Mouse (Mus musculus): Measurements from ENCODE around the gene Hsd17b1. TPM values are rescaled to one million over a fixed set of nuclear protein-coding genes. Genes with fewer than 3 reads are reported as not detected.
A peak's percentile ranks its signal among the peaks of the same experiment; 100 is the strongest.

Gene Hsd17b1
- polyA plus RNA-seq, 1 experiment from 2014 or later: not detected

- WGBS: 68% methylated on average over 5 of the region's 5 CpGs
- Histone ChIP-seq H3K4me1 (peaks cover 36% of the 10 kb centered on the region), H3K27me3 (replicated peaks; ENCODE audit: low read depth, poor library complexity, severe bottlenecking) (peaks cover 62% of the 10 kb centered on the region)
These were observed 2.2 kb downstream of the Hsd17b1 start for GRCm38 (mm10) chr11:101080421-101080820.

GRCm38 (mm10) chr11:101081659-101082058 is 3.4 kb downstream of the Hsd17b1 start:
- Histone ChIP-seq H3K4me3 (peak overlapping the region; percentile 94), H3K27ac (replicated peaks) (0 out of 2 replicates have a peak overlapping the region, but pooled peaks have one; percentile 93), H3K9me3 (no peaks in the 10 kb centered on the region), H3K27me3 (replicated peaks; ENCODE audit: low read depth, poor library complexity, severe bottlenecking) (peaks cover 53% of the 10 kb centered on the region), H3K4me1 (peaks cover 47% of the 10 kb centered on the region), H3K36me3 (replicated peaks) (peaks cover 22% of the 10 kb centered on the region)
- WGBS: 5% methylated on average over 10 of the region's 10 CpGs
- peak; percentile 32 for DNase-seq (ENCODE audit: low spot score)

More at GRCm38 (mm10) chr11:101080421-101080820, 2.2 kb downstream of the Hsd17b1 start:
- Histone ChIP-seq H3K4me3 (no peak overlapping the region), H3K27ac (replicated peaks) (no peak overlapping the region), H3K36me3 (replicated peaks) (peaks cover 13% of the 10 kb centered on the region), H3K9me3 (no peaks in the 10 kb centered on the region)
- DNase-seq (ENCODE audit: low spot score): no peak

- H3K4me3 ChIP-seq: peak within 1 kb of the TSS; percentile 94
- H3K27ac ChIP-seq (replicated peaks): peak within 1 kb of the TSS; percentile 93
- no peaks in the 10 kb centered on the region for H3K9me3 ChIP-seq
- peaks cover 53% of the 10 kb centered on the region for H3K4me1 ChIP-seq
- peaks cover 45% of the 10 kb centered on the region for H3K27me3 ChIP-seq (replicated peaks; ENCODE audit: low read depth, poor library complexity, severe bottlenecking)
- DNase-seq (ENCODE audit: low spot score): peak; percentile 97
- peaks cover 22% of the 10 kb centered on the region for H3K36me3 ChIP-seq (replicated peaks)
- WGBS: under 1% methylated on average over 51 of the region's 51 CpGs
These were observed 4.2 kb downstream of the Hsd17b1 start, which contains the start of gene Coasy for GRCm38 (mm10) chr11:101082208-101083082. Gene Coasy, plus strand, starts transcription at chr11:101082565.

GRCm38 (mm10) chr11:101083083-101083697 is 5.0 kb downstream of the Hsd17b1 start:
- peaks cover 22% of the 10 kb centered on the region for H3K36me3 ChIP-seq (replicated peaks)
- H3K4me3 ChIP-seq: peak overlapping the region; percentile 94
- H3K27ac ChIP-seq (replicated peaks): peak overlapping the region; percentile 93
- no peaks in the 10 kb centered on the region for H3K9me3 ChIP-seq
- 35% methylated on average over 19 of the region's 19 CpGs for WGBS
- no peak for DNase-seq (ENCODE audit: low spot score)
- H3K27me3 ChIP-seq (replicated peaks; ENCODE audit: low read depth, poor library complexity, severe bottlenecking): peaks cover 38% of the 10 kb centered on the region
- H3K4me1 ChIP-seq: peaks cover 60% of the 10 kb centered on the region

- peak overlapping the region; percentile 94; the same call in 1 of the 2 replicates for H3K4me3 ChIP-seq
These were observed 6.0 kb downstream of the Hsd17b1 start for GRCm38 (mm10) chr11:101084246-101084645.

GRCm38 (mm10) chr11:101084811-101085210 is 6.6 kb downstream of the Hsd17b1 start:
- 94% methylated on average over 12 of the region's 12 CpGs for WGBS
- Histone ChIP-seq H3K36me3 (replicated peaks) (peaks cover 36% of the 10 kb centered on the region), H3K27ac (replicated peaks) (no peak overlapping the region), H3K4me1 (peaks cover 60% of the 10 kb centered on the region), H3K4me3 (peak overlapping the region; percentile 94; the same call in 1 of the 2 replicates), H3K9me3 (no peaks in the 10 kb centered on the region), H3K27me3 (replicated peaks; ENCODE audit: low read depth, poor library complexity, severe bottlenecking) (peaks cover 21% of the 10 kb centered on the region)
- DNase-seq (ENCODE audit: low spot score): peak; percentile 3

More at GRCm38 (mm10) chr11:101084246-101084645, 6.0 kb downstream of the Hsd17b1 start:
- Histone ChIP-seq H3K9me3 (no peaks in the 10 kb centered on the region), H3K4me1 (peaks cover 65% of the 10 kb centered on the region), H3K36me3 (replicated peaks) (peaks cover 30% of the 10 kb centered on the region), H3K27ac (replicated peaks) (no peak overlapping the region), H3K27me3 (replicated peaks; ENCODE audit: low read depth, poor library complexity, severe bottlenecking) (peaks cover 27% of the 10 kb centered on the region)
- peak; percentile 6 for DNase-seq (ENCODE audit: low spot score)
- 84% methylated on average over 14 of the region's 14 CpGs for WGBS

GRCm38 (mm10) chr11:101085617-101086322 is 7.6 kb downstream of the Hsd17b1 start:
- Histone ChIP-seq H3K9me3 (no peaks in the 10 kb centered on the region), H3K36me3 (replicated peaks) (peaks cover 45% of the 10 kb centered on the region), H3K4me1 (peaks cover 58% of the 10 kb centered on the region), H3K4me3 (peak overlapping the region; percentile 78), H3K27ac (replicated peaks) (no peak overlapping the region; the same call in 1 of the 2 replicates), H3K27me3 (replicated peaks; ENCODE audit: low read depth, poor library complexity, severe bottlenecking) (peaks cover 12% of the 10 kb centered on the region)
- WGBS: 92% methylated on average over 18 of the region's 18 CpGs
- peak; percentile 6 for DNase-seq (ENCODE audit: low spot score)

GRCm38 (mm10) chr11:101086323-101086674 is 8.1 kb downstream of the Hsd17b1 start:
- H3K36me3 ChIP-seq (replicated peaks): peaks cover 50% of the 10 kb centered on the region
- DNase-seq (ENCODE audit: low spot score): no peak
- 87% methylated on average over 6 of the region's 6 CpGs for WGBS
- peak overlapping the region; percentile 78 for H3K4me3 ChIP-seq
- peaks cover 58% of the 10 kb centered on the region for H3K4me1 ChIP-seq
- peaks cover 6% of the 10 kb centered on the region for H3K27me3 ChIP-seq (replicated peaks; ENCODE audit: low read depth, poor library complexity, severe bottlenecking)
- H3K9me3 ChIP-seq: no peaks in the 10 kb centered on the region
- H3K27ac ChIP-seq (replicated peaks): peak overlapping the region; percentile 85; the same call in 1 of the 2 replicates

GRCm38 (mm10) chr11:101086756-101087681 is 8.8 kb downstream of the Hsd17b1 start, which contains the start of gene Mlx:
Gene Mlx, plus strand, starts transcription at chr11:101087277.
- DNase-seq (ENCODE audit: low spot score): peak; percentile 91
- WGBS: 2% methylated on average over 52 of the region's 52 CpGs
- H3K27ac ChIP-seq (replicated peaks): peak within 1 kb of the TSS; percentile 85
- no peaks in the 10 kb centered on the region for H3K27me3 ChIP-seq (replicated peaks; ENCODE audit: low read depth, poor library complexity, severe bottlenecking)
- peaks cover 53% of the 10 kb centered on the region for H3K4me1 ChIP-seq
- H3K36me3 ChIP-seq (replicated peaks): peaks cover 58% of the 10 kb centered on the region
- no peaks in the 10 kb centered on the region for H3K9me3 ChIP-seq
- H3K4me3 ChIP-seq: peak within 1 kb of the TSS; percentile 78

- 8% methylated on average over 8 of the region's 8 CpGs for WGBS
- Histone ChIP-seq H3K4me1 (peaks cover 51% of the 10 kb centered on the region), H3K36me3 (replicated peaks) (peaks cover 64% of the 10 kb centered on the region), H3K9me3 (no peaks in the 10 kb centered on the region), H3K27me3 (replicated peaks; ENCODE audit: low read depth, poor library complexity, severe bottlenecking) (no peaks in the 10 kb centered on the region), H3K27ac (replicated peaks) (peak overlapping the region; percentile 85), H3K4me3 (peak overlapping the region; percentile 78)
- no peak for DNase-seq (ENCODE audit: low spot score)
These were observed 9.5 kb downstream of the Hsd17b1 start for GRCm38 (mm10) chr11:101087682-101088055.

GRCm38 (mm10) chr11:101089931-101090330 is 11.7 kb downstream of the Hsd17b1 start:
- DNase-seq (ENCODE audit: low spot score): peak; percentile 5
- Histone ChIP-seq H3K36me3 (replicated peaks) (peaks cover 69% of the 10 kb centered on the region), H3K4me1 (peaks cover 48% of the 10 kb centered on the region), H3K9me3 (no peaks in the 10 kb centered on the region), H3K4me3 (no peak overlapping the region; the same call in 1 of the 2 replicates), H3K27ac (replicated peaks) (no peak overlapping the region), H3K27me3 (replicated peaks; ENCODE audit: low read depth, poor library complexity, severe bottlenecking) (no peaks in the 10 kb centered on the region)
- 89% methylated on average over 1 of the region's 1 CpGs for WGBS

Measured in embryonic facial prominence, embryonic 10.5 days (tissue).